Mouse (Mus musculus): ENCODE measurements at regions not wholly inside any gene's neighbourhood (a gene's known extent, or its start where the extent isn't known, plus 50 kb on each side); places are given as distances from the start of the nearest gene placed in this dataset.

DNA sequence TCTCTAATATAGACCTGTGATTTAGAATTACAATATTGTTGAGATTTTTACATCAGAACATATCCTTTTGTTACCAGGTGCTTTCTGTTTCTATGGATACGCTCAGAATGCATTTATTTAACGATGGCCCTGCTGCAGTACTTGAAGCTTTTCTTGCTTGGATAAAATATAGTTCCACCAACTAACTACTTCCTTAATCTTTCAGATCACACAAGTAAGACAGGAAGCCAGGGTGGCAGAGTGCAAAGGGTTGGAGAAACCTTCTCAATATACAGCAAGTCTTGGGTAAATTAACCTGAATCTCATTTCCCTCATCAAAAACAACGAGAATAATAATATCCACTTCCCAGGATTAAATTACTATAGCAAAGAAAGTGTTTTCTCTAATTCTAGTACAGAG is 193.1 kb upstream of the Acvr2a start:
- no peak for DNase-seq (ENCODE audit: low spot score)

DNA sequence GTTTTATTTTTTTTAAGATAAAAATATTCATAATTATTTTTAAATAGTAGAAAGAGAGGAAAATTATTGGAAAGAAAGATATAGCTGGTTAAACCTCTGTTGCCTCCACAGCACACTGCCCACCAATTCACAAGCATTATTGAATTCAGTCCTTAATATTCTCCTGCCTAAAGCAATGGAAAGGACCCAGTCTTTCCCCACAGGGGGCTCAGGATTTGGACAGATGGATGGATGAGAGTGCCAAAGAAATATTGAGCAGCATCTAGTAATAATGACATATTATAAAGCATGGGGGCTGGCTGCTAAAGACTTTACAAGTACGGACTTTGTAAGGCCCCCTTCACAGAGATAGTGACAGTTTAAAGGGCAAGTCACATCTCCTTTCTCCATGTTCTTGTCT is 191.6 kb upstream of the Acvr2a start:
- DNase-seq (ENCODE audit: low spot score) = no peak

DNA sequence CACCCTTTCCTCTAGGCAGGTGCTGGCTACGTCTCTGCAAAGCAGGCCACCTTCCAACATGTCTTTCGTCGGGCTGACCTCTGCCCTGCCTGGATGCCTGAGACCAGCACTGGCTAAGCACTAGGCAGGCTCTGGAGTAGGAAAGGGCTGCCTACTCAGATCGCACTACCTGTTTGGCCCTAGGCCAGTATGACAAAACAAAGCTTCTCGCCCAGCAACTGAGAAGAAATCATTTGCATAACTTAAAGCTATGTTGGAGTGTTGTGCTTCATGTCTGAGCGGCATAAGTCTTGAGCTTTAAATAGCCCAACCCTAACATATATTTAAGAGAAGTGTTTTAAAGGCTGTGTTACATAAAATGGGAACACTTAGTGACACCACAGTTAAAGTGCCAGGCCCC is 189.9 kb upstream of the Acvr2a start:
- peak; percentile 24 for DNase-seq (ENCODE audit: low spot score)

- no peak for DNase-seq (ENCODE audit: low spot score)
Measured at GRCm38 (mm10) chr2:48624461-48624860, 189.4 kb upstream of the Acvr2a start.

GRCm38 (mm10) chr2:48627011-48627410 is 186.9 kb upstream of the Acvr2a start:
- no peak for DNase-seq (ENCODE audit: low spot score)

DNA sequence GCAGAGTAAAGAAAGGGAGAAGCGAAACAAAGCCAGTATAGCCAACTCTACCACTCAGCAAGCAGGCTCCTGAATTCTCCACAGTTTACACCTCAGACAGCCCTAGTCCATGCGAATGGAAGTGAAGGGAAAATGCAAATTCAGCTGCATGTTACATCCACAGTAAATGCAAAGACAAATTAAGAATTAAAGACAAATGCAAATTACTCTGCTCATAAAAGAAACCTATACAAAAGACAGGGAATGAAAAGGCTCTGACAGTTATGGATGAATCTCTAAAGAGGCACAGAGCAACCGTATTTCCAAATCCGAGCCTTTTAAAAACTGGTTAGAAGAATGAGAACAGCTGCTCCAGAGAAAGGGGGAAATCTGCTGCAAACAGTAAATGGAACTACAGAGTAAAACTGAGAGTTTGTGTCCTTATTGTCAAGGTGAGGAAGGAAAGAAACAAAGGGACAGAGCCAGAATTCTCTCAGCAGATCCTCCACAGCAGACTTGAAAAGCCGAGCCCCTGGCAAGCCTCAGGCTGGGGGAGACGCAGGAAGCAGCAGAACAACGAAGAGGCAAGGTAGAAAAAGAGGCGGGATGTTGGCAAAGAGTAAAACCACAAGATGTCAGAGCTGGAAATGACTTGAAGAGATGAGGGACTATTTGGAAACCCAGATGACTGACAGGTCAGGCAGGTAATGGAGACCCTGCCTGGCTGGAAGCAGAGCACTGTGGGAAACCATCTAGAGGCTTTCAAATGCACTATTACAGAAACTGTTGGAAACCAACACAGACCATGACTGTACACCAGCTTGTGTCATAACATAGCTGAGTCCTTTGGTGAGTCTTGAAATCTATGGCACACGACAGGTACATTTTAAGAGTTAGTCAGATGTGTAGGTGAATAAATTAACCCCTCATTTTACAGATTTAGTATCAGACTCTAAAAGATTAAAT is 184.5 kb upstream of the Acvr2a start:
- DNase-seq (ENCODE audit: low spot score) = no peak

DNA sequence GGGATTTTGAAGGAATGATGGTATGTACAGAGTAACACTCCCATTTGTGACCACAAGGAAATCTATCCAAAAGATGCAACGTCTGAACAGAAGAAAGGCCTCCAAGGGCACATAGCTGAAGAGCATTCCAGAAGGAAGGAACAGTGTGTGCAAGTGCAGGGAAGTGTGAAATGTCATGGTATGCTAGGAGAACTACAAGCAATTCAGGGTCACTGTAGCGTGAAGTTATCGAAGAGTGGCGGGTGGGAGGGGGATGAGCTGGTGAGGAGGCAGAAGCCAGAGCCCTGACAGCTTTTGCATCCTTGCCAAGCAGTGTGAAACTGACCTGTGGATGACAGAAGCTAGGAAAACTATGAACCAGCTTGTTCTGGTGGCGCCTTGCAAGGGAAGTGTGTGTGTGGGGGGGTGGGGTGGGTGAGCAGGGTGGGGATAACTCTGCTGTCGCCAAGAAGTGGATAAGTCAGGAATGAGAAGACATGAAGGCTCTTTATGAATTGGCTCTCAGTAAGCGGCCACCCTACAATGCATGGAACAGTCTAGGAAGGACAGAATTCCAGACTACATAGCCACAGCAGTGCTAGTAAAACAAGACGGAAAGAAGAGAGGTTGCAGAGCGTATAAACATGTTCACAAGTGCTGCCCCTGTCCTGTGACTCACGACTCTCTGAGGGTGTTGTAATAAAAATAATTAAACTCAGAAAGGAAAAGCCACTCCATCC is 179.3 kb upstream of the Acvr2a start:
- no peak for DNase-seq (ENCODE audit: low spot score)

- no peak for DNase-seq (ENCODE audit: low spot score)
Measured at GRCm38 (mm10) chr2:48636108-48636507, 177.8 kb upstream of the Acvr2a start.

- DNase-seq (ENCODE audit: low spot score) = no peak
Measured at GRCm38 (mm10) chr2:48644114-48644513, 169.8 kb upstream of the Acvr2a start.

GRCm38 (mm10) chr2:48650281-48650680 is 163.6 kb upstream of the Acvr2a start:
- no peak for DNase-seq (ENCODE audit: low spot score)

DNA sequence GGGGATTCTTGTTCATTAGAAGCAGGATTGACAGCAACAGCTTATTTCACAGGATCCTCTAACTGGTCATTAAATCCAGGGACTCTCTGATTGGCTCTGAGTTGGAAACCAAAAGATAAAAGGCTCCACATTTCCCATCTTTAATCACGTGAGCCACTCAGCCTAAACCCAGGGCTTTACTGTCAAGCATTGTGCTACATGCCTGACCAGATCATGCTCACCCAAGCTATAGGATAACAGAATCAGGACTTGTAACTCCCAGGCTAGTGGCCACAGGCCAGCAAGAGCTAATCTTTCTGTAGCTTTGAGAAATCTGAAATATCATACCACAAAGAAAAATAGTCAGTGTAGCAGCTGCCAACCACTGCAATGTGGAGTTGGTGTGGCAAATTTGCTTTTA is 152.7 kb upstream of the Acvr2a start:
- no peak for DNase-seq (ENCODE audit: low spot score)

GRCm38 (mm10) chr2:48665103-48665502 is 148.8 kb upstream of the Acvr2a start:
- no peak for DNase-seq (ENCODE audit: low spot score)

- DNase-seq (ENCODE audit: low spot score) = no peak
Measured at GRCm38 (mm10) chr2:48689098-48689497, 124.8 kb upstream of the Acvr2a start.

GRCm38 (mm10) chr2:48694509-48694908 is 119.4 kb upstream of the Acvr2a start:
- DNase-seq (ENCODE audit: low spot score) = no peak

- no peak for DNase-seq (ENCODE audit: low spot score)
Measured at GRCm38 (mm10) chr2:48700886-48701285, 113.0 kb upstream of the Acvr2a start.

- DNase-seq (ENCODE audit: low spot score) = no peak
Measured at GRCm38 (mm10) chr2:48705103-48705804, 108.7 kb upstream of the Acvr2a start.

DNA sequence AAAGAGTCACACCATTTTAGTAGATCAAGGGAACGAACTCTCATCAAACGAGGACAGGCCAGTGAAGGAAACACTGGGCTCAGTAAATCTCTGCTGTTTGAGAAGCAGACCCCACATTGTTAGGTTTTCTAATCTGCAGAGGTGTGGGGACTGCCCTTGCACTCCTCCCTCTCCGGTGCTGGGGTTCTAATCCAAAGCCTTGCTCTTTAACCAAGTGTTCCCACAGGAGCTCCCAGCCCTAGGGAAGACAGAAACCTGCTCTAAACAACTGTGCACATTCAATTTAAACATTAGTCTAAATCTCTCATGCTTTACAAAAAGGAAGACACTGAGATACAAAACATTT is 108.1 kb upstream of the Acvr2a start:
- no peak for DNase-seq (ENCODE audit: low spot score)

GRCm38 (mm10) chr2:48706188-48706587 is 107.7 kb upstream of the Acvr2a start:
- no peak for DNase-seq (ENCODE audit: low spot score)

DNA sequence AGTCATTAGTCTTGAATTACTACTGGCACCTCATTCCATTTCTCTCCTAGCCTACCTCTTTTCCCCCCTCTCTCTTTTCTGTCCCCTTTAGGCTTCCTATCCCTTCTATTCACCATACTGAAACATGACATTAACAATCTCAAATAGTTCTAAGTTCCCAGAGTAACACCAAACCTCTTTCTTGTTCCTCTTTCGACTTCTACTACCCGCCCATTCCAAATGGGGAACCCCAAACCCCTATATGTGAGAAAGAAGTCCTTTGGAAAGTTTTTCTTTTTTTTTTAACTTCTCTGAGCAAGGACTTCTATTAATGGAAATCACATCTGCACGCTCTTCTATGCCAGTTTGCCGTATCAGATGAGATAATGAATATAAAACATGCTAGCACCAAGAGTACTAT is 97.7 kb upstream of the Acvr2a start:
- no peak for DNase-seq (ENCODE audit: low spot score)

GRCm38 (mm10) chr2:48717770-48718169 is 96.1 kb upstream of the Acvr2a start:
- DNase-seq (ENCODE audit: low spot score) = no peak

DNA sequence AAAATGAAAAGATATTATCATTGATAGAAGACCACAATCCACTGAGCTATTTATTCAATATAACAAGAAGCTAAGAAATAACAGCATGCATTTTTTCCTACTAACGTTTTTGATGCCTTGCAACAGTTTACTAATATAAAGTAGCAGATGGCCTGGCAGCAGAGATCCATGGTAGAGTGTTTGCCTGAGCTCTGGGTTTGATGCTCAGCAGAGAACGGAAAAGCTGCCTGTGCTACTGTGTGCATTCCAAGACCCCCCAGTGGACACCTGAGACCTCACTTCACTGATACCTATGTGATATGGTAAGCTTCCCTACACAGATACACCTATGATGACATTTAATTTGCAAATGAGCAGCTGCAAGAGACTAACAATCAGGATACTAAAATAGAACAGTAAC is 95.6 kb upstream of the Acvr2a start:
- no peak for DNase-seq (ENCODE audit: low spot score)

DNA sequence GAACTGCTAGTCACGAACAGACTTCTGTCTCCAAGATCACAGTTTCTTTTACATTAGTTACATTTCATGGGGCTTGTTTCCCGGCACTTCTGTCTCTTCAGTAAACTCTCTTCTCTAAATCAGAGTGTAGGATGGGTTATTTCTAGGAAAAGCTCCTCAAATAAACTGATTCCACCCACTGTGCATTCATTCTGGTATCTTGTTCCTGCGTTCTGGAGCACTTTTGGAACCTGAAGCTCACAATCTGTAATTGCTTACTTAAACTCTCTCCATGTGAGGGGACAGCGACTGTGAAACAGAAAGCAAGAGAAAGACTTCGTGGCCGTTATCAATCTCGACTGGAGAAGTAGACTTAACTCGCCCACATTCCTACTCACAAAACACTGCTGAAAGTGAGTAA is 83.1 kb upstream of the Acvr2a start:
- no peak for DNase-seq (ENCODE audit: low spot score)

DNA sequence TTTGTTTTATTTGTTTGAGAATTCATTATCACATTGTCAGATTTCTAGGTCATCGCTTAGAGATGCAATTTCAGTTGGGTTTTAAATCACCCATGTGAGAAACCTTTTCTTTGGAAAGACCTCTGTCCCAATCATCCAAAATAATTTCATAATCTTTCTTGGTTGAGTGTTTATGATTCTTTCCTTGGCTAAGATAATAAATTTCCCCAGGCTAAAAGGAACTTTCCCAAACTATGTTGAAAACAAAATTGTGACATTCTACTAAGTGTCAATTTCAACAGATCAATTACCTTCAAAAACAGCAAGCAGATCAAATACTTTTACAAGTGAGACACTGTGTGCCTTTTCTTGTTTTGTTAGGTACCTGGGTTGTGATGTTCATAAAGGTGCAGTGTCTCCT is 80.0 kb upstream of the Acvr2a start:
- DNase-seq (ENCODE audit: low spot score) = no peak

Measured in yolk sac, embryonic 10.5 days (tissue).